Mouse (Mus musculus) CD8-positive naive resting alpha-beta T cell, adult 2 months (primary cell): Measurements from ENCODE around the gene Nucb1.
"Not testable (repeated sequence)": the region's sequence is repeated elsewhere in the genome, so short reads cannot be mapped to it uniquely, and the experiment has no call there.

ENCODE experiments used
- DNase-seq, 2 experiments: peaks; one replicate each; pipeline ENCODE4 v3.0.0; 2022; ENCODE audit warnings: low read depth in 2 of 2, low spot score in 2 of 2

The Nucb1 gene

GRCm38 (mm10) chr7:45463987-45464778 is 46.0 kb downstream of the Nucb1 start:
- no peak for DNase-seq

GRCm38 (mm10) chr7:45462868-45463267 is 47.3 kb downstream of the Nucb1 start:
- not testable (repeated sequence) for DNase-seq

GRCm38 (mm10) chr7:45462325-45462724 is 47.9 kb downstream of the Nucb1 start:
- DNase-seq = no peak

GRCm38 (mm10) chr7:45461781-45462180 is 48.4 kb downstream of the Nucb1 start:
- DNase-seq = no peak

GRCm38 (mm10) chr7:45461326-45461725 is 48.9 kb downstream of the Nucb1 start:
- no peak for DNase-seq

- DNase-seq = no peak
Observed at GRCm38 (mm10) chr7:45460860-45461314, 49.3 kb downstream of the Nucb1 start.

GRCm38 (mm10) chr7:45460377-45460776 is 49.8 kb downstream of the Nucb1 start:
- no peak for DNase-seq

GRCm38 (mm10) chr7:45459564-45460140 is 50.6 kb downstream of the Nucb1 start, which contains the start of gene Ftl1:
Ftl1 (minus strand) TSS chr7:45459884.
- DNase-seq = peak; percentile 88 to 89

- peak; percentile 60 to 70 for DNase-seq
Observed at GRCm38 (mm10) chr7:45458748-45459563, 51.2 kb downstream of the Nucb1 start.

GRCm38 (mm10) chr7:45457204-45458060 is 52.8 kb downstream of the Nucb1 start:
- no peak for DNase-seq

- DNase-seq = no peak
Observed at GRCm38 (mm10) chr7:45456721-45457203, 53.4 kb downstream of the Nucb1 start.

- DNase-seq = no peak
Observed at GRCm38 (mm10) chr7:45455932-45456696, 54.1 kb downstream of the Nucb1 start.

- no peak for DNase-seq
Observed at GRCm38 (mm10) chr7:45454971-45455370, 55.2 kb downstream of the Nucb1 start.

- DNase-seq = peak; percentile 78 to 87
Observed at GRCm38 (mm10) chr7:45451344-45451982, 58.7 kb downstream of the Nucb1 start.

GRCm38 (mm10) chr7:45449974-45450373 is 60.2 kb downstream of the Nucb1 start:
- DNase-seq = no peak

- DNase-seq = no peak
Observed at GRCm38 (mm10) chr7:45447325-45447990, 62.7 kb downstream of the Nucb1 start.

GRCm38 (mm10) chr7:45446589-45446988 is 63.6 kb downstream of the Nucb1 start:
- DNase-seq = no peak

- DNase-seq = no peak
Observed at GRCm38 (mm10) chr7:45443526-45444420, 66.4 kb downstream of the Nucb1 start.
